Mouse (Mus musculus): ENCODE measurements around the gene Cpe.

GRCm38 (mm10) chr8:64732596-64732995 is 39.7 kb upstream of the Cpe start:
- TF ChIP-seq USF1 (IDR thresholded peaks at IDR 0.05; ENCODE audit: low read depth) (no peak), MAX (IDR thresholded peaks at IDR 0.05) (no peak), CTCF (IDR thresholded peaks at IDR 0.05; ENCODE audit: control insufficient read depth, insufficient read depth, insufficient read length) (no peak), MYOD1 (IDR thresholded peaks at IDR 0.05; ENCODE audit: control insufficient read depth, insufficient read length, low read depth) (no peak), MYOG (IDR thresholded peaks at IDR 0.05; ENCODE audit: control insufficient read depth, extremely low read depth, insufficient read length) (no peak), CEBPB (IDR thresholded peaks at IDR 0.05; ENCODE audit: low read depth) (no peak)

Measured in C2C12 (cell line).